Mouse (Mus musculus): ENCODE measurements at regions not wholly inside any gene's neighbourhood (a gene's known extent, or its start where the extent isn't known, plus 50 kb on each side); places are given as distances from the start of the nearest gene placed in this dataset.

GRCm38 (mm10) chr5:101596996-101597395, 67.8 kb downstream of the Nkx6-1 start:
- no peak for ATAC-seq
- no peak overlapping the region for H3K4me2 ChIP-seq
- WGBS (ENCODE audit: insufficient replicate concordance): 80% methylated on average over 9 of the region's 9 CpGs
- H3K4me3 ChIP-seq: no peak overlapping the region
- H3K4me1 ChIP-seq: no peaks in the 10 kb centered on the region
- no peaks in the 10 kb centered on the region for H3K27me3 ChIP-seq (replicated peaks)
- no peaks in the 10 kb centered on the region for H3K9me3 ChIP-seq (replicated peaks)
- H3K9ac ChIP-seq: no peak overlapping the region
- no peaks in the 10 kb centered on the region for H3K36me3 ChIP-seq
- H3K27ac ChIP-seq: no peak overlapping the region

- Histone ChIP-seq H3K4me3 (no peak overlapping the region), H3K27me3 (replicated peaks) (no peaks in the 10 kb centered on the region), H3K27ac (no peak overlapping the region), H3K4me2 (no peak overlapping the region), H3K9me3 (replicated peaks) (no peaks in the 10 kb centered on the region), H3K36me3 (no peaks in the 10 kb centered on the region), H3K9ac (no peak overlapping the region), H3K4me1 (no peaks in the 10 kb centered on the region)
- ATAC-seq: no peak
- WGBS (ENCODE audit: insufficient replicate concordance): 80% methylated on average over 5 of the region's 5 CpGs
Measured at GRCm38 (mm10) chr5:101591236-101591635, 73.6 kb downstream of the Nkx6-1 start.

- ATAC-seq: no peak
- Histone ChIP-seq H3K27me3 (replicated peaks) (no peaks in the 10 kb centered on the region), H3K9me3 (replicated peaks) (no peaks in the 10 kb centered on the region), H3K36me3 (no peaks in the 10 kb centered on the region), H3K4me1 (no peaks in the 10 kb centered on the region), H3K27ac (no peak overlapping the region), H3K4me3 (no peak overlapping the region), H3K4me2 (no peak overlapping the region), H3K9ac (no peak overlapping the region)
- WGBS (ENCODE audit: insufficient replicate concordance): 59% methylated on average over 11 of the region's 13 CpGs
Measured at GRCm38 (mm10) chr5:101590341-101591124, 74.3 kb downstream of the Nkx6-1 start.

- Histone ChIP-seq H3K4me3 (no peak overlapping the region), H3K4me1 (no peaks in the 10 kb centered on the region), H3K36me3 (no peaks in the 10 kb centered on the region), H3K9me3 (replicated peaks) (no peaks in the 10 kb centered on the region), H3K4me2 (no peak overlapping the region), H3K9ac (no peak overlapping the region), H3K27ac (no peak overlapping the region), H3K27me3 (replicated peaks) (no peaks in the 10 kb centered on the region)
- no peak for ATAC-seq
- 74% methylated on average over 15 of the region's 15 CpGs for WGBS (ENCODE audit: insufficient replicate concordance)
Measured at GRCm38 (mm10) chr5:101572966-101573365, 91.8 kb downstream of the Nkx6-1 start.

- Histone ChIP-seq H3K9ac (no peak overlapping the region), H3K9me3 (replicated peaks) (no peaks in the 10 kb centered on the region), H3K27ac (no peak overlapping the region), H3K4me3 (no peak overlapping the region), H3K36me3 (no peaks in the 10 kb centered on the region), H3K4me1 (no peaks in the 10 kb centered on the region), H3K4me2 (no peak overlapping the region), H3K27me3 (replicated peaks) (no peaks in the 10 kb centered on the region)
- no peak for ATAC-seq
- 49% methylated on average over 7 of the region's 7 CpGs for WGBS (ENCODE audit: insufficient replicate concordance)
Measured at GRCm38 (mm10) chr5:101565770-101566169, 99.0 kb downstream of the Nkx6-1 start.

DNA sequence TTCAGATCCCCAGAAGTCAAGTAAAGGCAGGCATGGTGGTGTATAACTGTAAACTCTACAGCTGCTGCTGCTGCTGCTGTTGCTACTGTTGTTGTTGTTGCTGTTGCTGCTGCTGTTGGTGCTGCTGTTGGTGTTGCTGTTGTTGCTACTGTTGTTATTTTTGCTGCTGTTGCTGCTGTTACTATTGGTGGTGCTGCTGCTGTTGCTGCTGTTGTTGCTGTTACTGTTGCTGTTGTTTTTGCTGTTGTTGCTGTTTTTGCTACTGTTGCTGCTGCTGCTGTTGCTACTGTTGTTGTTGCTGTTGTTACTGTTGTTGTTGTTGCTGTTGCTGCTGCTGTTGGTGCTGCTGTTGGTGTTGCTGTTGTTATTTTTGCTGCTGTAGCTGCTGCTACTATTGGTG, 104.4 kb downstream of the Nkx6-1 start:
- Histone ChIP-seq H3K27me3 (replicated peaks) (no peaks in the 10 kb centered on the region), H3K9me3 (replicated peaks) (no peaks in the 10 kb centered on the region), H3K36me3 (no peaks in the 10 kb centered on the region), H3K4me3 (no peak overlapping the region), H3K27ac (no peak overlapping the region), H3K4me1 (no peaks in the 10 kb centered on the region), H3K4me2 (no peak overlapping the region), H3K9ac (no peak overlapping the region)
- ATAC-seq: no peak

DNA sequence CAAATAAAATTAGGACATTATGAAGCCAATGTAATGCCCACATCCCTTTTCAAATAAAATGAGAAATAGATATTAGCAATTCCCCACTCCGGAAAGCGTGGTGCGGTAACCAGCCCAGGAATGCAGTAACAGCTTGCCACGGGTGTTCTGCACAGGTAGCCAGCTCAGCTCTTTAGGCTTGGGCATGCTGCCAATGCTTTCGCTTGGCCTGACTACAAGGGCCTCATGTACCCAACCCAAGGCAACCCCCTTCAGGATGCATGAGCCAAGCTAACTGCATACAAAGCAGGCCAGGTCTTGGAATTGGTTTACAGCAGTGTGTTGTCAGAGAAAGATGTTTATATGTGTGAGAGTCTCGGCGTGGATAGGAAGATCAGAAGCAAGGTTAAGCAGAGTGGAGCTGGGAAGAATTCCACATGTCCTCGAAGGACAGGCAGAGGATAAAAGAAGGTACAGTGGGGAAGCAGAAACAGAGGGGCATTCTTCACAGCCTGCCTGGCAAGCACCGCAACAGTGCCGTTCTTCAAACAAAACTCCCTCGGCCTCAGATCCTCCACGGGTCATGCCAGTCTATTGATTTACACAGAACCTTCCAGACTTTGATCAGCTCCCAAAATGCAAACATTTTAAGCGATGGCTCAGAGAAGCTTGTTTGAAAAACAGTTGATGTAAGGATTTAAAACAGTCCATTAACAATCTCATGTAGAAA, 106.4 kb downstream of the Nkx6-1 start:
- WGBS (ENCODE audit: insufficient replicate concordance): 75% methylated on average over 13 of the region's 13 CpGs
- H3K9ac ChIP-seq: no peak overlapping the region
- H3K27ac ChIP-seq: no peak overlapping the region
- no peak for ATAC-seq
- H3K9me3 ChIP-seq (replicated peaks): no peaks in the 10 kb centered on the region
- H3K4me3 ChIP-seq: no peak overlapping the region
- H3K27me3 ChIP-seq (replicated peaks): no peaks in the 10 kb centered on the region
- no peaks in the 10 kb centered on the region for H3K36me3 ChIP-seq
- no peak overlapping the region for H3K4me2 ChIP-seq
- H3K4me1 ChIP-seq: no peaks in the 10 kb centered on the region

- 66% methylated on average over 3 of the region's 3 CpGs for whole genome bisulfite sequencing (ENCODE audit: insufficient replicate concordance)
- no peak overlapping the region for H3K4me3 ChIP-seq
- H3K9me3 ChIP-seq (replicated peaks): no peaks in the 10 kb centered on the region
- ATAC-seq: no peak
- H3K4me2 ChIP-seq: no peak overlapping the region
- no peaks in the 10 kb centered on the region for H3K36me3 ChIP-seq
- no peak overlapping the region for H3K9ac ChIP-seq
- no peaks in the 10 kb centered on the region for H3K4me1 ChIP-seq
- no peaks in the 10 kb centered on the region for H3K27me3 ChIP-seq (replicated peaks)
- H3K27ac ChIP-seq: no peak overlapping the region
Measured at GRCm38 (mm10) chr5:101557156-101557555, 107.6 kb downstream of the Nkx6-1 start.

DNA sequence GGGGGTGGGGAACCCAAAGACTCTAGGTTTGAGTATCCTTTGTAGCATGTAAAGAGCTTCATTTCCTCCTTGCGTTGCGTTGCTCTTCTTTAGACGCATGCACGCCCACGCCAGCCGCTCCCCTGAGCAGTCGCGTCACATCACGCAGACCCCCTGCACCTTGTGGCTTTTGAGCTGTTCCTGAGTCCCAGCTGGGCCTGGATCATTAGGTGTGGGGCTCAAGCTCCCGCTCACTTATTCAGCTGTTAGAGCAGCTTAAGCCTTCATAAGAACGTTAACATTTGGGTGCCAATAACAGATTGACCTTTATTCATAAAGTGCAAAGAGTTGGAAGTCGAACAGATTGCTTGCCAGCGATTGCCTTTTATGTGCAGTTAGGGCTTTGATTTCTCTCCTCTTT, 121.5 kb downstream of the Nkx6-1 start:
- H3K36me3 ChIP-seq: no peaks in the 10 kb centered on the region
- H3K4me1 ChIP-seq: no peaks in the 10 kb centered on the region
- H3K9me3 ChIP-seq (replicated peaks): no peaks in the 10 kb centered on the region
- WGBS (ENCODE audit: insufficient replicate concordance): 32% methylated on average over 13 of the region's 13 CpGs
- ATAC-seq: no peak
- H3K27ac ChIP-seq: no peak overlapping the region
- H3K9ac ChIP-seq: no peak overlapping the region
- no peak overlapping the region for H3K4me3 ChIP-seq
- H3K4me2 ChIP-seq: no peak overlapping the region
- peaks cover 33% of the 10 kb centered on the region; the same call in 1 of the 2 replicates for H3K27me3 ChIP-seq (replicated peaks)

DNA sequence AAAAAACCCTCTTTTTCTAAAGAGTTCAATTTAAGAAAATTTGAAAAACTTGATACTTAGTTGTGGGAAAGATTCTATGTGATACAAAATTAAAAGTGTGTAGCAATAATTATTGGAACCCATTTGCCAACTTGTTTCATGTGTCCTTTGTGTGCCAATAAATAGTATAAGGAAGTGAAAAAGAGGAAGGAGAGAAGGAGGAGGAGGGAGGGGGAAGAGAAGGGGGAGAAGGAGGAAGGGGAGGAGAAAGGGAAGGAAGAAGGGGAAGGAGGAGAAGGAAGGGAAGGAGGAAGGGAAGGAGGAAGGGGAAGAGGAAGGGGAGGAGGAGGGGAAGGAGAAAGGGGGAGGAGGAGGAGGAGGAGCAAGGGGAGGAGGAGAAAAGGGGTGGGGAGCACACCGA, 125.0 kb downstream of the Nkx6-1 start:
- Histone ChIP-seq H3K27me3 (replicated peaks) (peaks cover 42% of the 10 kb centered on the region), H3K4me1 (no peaks in the 10 kb centered on the region), H3K9me3 (replicated peaks) (no peaks in the 10 kb centered on the region), H3K9ac (no peak overlapping the region), H3K36me3 (no peaks in the 10 kb centered on the region), H3K4me2 (no peak overlapping the region), H3K4me3 (no peak overlapping the region), H3K27ac (no peak overlapping the region)
- ATAC-seq: no peak
- 47% methylated on average over 1 of the region's 1 CpGs for WGBS (ENCODE audit: insufficient replicate concordance)

- Histone ChIP-seq H3K27me3 (replicated peaks) (peaks cover 42% of the 10 kb centered on the region), H3K4me1 (no peaks in the 10 kb centered on the region), H3K4me3 (no peak overlapping the region), H3K4me2 (peak overlapping the region; percentile 27; the same call in 1 of the 2 replicates), H3K27ac (no peak overlapping the region), H3K9ac (no peak overlapping the region), H3K9me3 (replicated peaks) (no peaks in the 10 kb centered on the region), H3K36me3 (no peaks in the 10 kb centered on the region)
- 19% methylated on average over 10 of the region's 10 CpGs for WGBS (ENCODE audit: insufficient replicate concordance)
- ATAC-seq: no peak
Measured at GRCm38 (mm10) chr5:101539254-101539549, 125.6 kb downstream of the Nkx6-1 start.

DNA sequence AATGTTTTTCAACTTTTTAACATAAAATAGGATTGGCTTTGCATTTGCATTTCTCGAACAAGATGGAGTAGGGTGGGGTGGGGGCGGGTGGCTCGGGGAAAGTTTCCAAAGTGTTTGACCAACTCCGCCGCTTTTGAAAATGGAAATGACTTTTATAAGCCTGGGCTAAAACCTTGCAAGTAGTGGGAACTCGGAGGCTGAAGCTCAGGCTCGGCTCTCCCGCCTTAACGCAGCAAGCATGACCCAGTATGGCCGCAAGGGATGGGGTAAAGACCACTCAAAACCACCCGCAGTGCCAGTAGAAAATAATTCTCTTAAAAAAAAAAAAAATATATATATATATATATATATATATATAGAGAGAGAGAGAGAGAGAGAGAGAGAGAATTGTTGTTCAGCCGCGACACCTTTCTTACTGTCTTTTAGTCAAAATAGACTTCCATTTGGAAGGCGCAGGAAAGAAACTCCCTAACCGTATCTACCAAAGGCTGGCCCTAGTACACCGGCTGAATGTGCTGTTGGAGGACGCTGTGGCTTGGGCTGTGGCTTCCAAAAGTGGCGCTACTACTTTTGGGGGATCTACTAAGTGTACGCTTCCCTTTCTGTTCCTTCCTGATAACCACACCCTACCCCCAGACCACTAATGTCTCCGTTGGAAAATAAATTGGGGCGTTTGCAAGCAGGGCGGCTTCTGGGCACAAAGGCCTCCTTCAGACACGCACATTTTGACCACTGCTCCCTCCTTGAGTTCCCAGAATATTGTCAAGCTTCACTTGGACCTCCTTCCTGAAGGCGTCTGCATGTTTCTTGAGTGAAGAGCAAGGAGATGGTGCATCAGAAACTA, 126.2 kb downstream of the Nkx6-1 start:
- Histone ChIP-seq H3K4me2 (peak overlapping the region; percentile 34), H3K36me3 (no peaks in the 10 kb centered on the region), H3K27me3 (replicated peaks) (peaks cover 37% of the 10 kb centered on the region), H3K9ac (no peak overlapping the region), H3K4me3 (no peak overlapping the region), H3K4me1 (no peaks in the 10 kb centered on the region), H3K9me3 (replicated peaks) (no peaks in the 10 kb centered on the region), H3K27ac (no peak overlapping the region)
- ATAC-seq: no peak
- WGBS (ENCODE audit: insufficient replicate concordance): 7% methylated on average over 24 of the region's 24 CpGs
